Mouse (Mus musculus): ENCODE data around the gene Tmem184a. TPM values are rescaled to one million over a fixed set of nuclear protein-coding genes. Genes with fewer than 3 reads are reported as not detected.

Tmem184a gene
- polyA plus RNA-seq, 1 experiment from 2014 or later = 0.42 TPM

DNA sequence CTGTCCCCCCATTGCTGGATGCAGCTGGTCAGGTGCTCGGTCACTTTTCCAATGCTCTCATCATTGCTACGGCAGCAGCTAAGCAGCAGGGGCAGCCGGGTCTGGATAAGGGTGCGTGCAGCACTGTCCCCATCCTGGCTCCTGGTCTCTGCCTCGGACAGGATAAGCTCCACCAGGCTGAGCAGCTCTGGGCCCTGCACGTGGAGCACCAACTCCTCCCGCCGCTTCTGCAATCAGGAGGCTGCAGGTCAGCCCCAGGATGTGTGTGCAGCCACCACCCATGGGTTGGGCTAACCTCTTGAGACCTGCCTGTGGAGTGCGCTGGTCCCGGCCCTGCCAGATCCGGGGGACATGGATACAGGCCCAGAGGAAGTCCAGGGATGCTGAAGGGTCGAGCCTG is 63.6 kb downstream of the Tmem184a start:
- Histone ChIP-seq H3K27me3 (replicated peaks) (no peaks in the 10 kb centered on the region), H3K27ac (ENCODE audit: poor library complexity, severe bottlenecking) (no peak overlapping the region), H3K9me3 (replicated peaks) (no peaks in the 10 kb centered on the region), H3K4me2 (no peak overlapping the region), H3K36me3 (peaks cover 98% of the 10 kb centered on the region), H3K9ac (no peak overlapping the region), H3K4me1 (replicated peaks) (no peaks in the 10 kb centered on the region), H3K4me3 (no peak overlapping the region)
- WGBS = 86% methylated on average over 12 of the region's 12 CpGs
- ATAC-seq (ENCODE audit: insufficient number of reproducible peaks, low FRiP score) = no peak

DNA sequence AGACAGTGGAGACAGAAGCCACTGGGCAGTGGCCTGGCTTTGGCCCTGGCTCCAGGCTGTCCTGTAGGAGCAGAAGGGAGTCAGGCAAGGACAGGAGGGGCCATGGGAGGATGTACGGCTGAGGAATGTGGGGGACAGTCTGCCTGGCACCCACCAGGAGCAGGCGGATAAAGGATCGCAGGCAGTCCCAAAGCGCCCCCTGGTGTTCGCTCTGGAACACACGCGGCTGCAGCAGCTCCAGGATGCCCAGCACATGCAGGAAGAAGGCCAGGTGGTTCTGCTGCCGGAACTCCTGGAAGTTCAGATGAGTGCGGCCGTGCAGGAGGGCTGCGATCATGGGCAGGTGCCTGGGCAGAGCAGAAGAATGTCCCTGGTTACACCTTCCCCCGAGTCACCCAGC is 65.0 kb downstream of the Tmem184a start:
- H3K9me3 ChIP-seq (replicated peaks) = no peaks in the 10 kb centered on the region
- no peak overlapping the region for H3K4me3 ChIP-seq
- H3K9ac ChIP-seq = no peak overlapping the region
- peaks cover under 1% of the 10 kb centered on the region; the same call in 1 of the 2 replicates for H3K27me3 ChIP-seq (replicated peaks)
- no peak for ATAC-seq (ENCODE audit: insufficient number of reproducible peaks, low FRiP score)
- H3K4me2 ChIP-seq = no peak overlapping the region
- H3K36me3 ChIP-seq = peaks cover 94% of the 10 kb centered on the region
- H3K27ac ChIP-seq (ENCODE audit: poor library complexity, severe bottlenecking) = no peak overlapping the region
- no peaks in the 10 kb centered on the region for H3K4me1 ChIP-seq (replicated peaks)
- 33% methylated on average over 12 of the region's 12 CpGs for WGBS

Small RNA genes lying within 50 kb of the gene (microRNA-seq; reads per million reads assigned to microRNA genes)
- gene Mir7037 = not detected

Other genes with a start within 250 kb of the Tmem184a start
- gene Micall2, start 83.6 kb downstream of the Tmem184a start, polyA plus RNA-seq (2016; fragmentation: Nextera tagmentation; extraction: Ambion mirVana) = 2.1 and 3.4 TPM in 2 replicates
- gene Ints1, start 44.2 kb downstream of the Tmem184a start, polyA plus RNA-seq (2016; fragmentation: Nextera tagmentation; extraction: Ambion mirVana) = 24.2 and 32.7 TPM in 2 replicates
- 24.4 and 25.2 TPM in 2 replicates for gene Mafk, start 28.4 kb downstream of the Tmem184a start, polyA plus RNA-seq (2016; fragmentation: Nextera tagmentation; extraction: Ambion mirVana)
- gene Gm26938, start 6.5 kb upstream of the Tmem184a start, polyA plus RNA-seq (2016; fragmentation: Nextera tagmentation; extraction: Ambion mirVana) = not detected in 2 replicates
- 39.1 and 42.3 TPM in 2 replicates for gene Psmg3, start 7.0 kb upstream of the Tmem184a start, polyA plus RNA-seq (2016; fragmentation: Nextera tagmentation; extraction: Ambion mirVana)
- gene Elfn1, start 88.0 kb upstream of the Tmem184a start, polyA plus RNA-seq (2016; fragmentation: Nextera tagmentation; extraction: Ambion mirVana) = 0.05 and 0.22 TPM in 2 replicates